10 mouse cellular contexts compared by ENCODE assay signal in the genomic region with DNA sequence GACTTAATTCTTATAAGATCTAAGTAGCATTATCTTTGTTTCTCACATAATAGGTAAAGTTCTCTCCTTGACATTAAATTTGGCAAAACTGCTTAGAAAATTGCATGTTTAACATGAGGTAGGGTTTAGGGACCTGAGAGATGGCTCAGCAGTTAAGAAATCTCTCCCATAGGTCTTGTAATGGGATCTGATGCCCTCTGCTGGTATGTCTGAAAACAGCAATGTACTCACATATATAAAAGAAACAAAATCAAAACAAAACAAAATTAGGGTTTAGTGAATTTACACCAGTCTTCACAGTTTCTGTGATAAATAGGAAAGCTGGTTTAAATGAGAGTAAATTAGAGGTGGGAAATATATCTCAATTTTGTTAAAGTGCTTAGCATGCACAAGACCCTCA. TPM values are rescaled to one million over a fixed set of nuclear protein-coding genes. Genes with fewer than 3 reads are reported as not detected.
DNase-seq lines count a peak whose midpoint lies in the region; ATAC-seq and TF ChIP-seq lines count a peak whose summit lies in the region.
"Had no signal": no experiment of that assay in that cellular context is flagged by ENCODE, and none has a peak within 500 bp of the region (broad histone marks: within the 10 kb centered on the region; RNA-seq: fewer than 3 reads in every experiment).

No protein-coding gene starts in this region.

- no peak for ATAC-seq in hindbrain, embryonic 14.5 days (ENCODE audit: low FRiP score)
- ATAC-seq in hindbrain, embryonic 16.5 days: no peak
- ATAC-seq in lung, embryonic 14.5 days (ENCODE audit: insufficient read depth): no peak
- no peak for ATAC-seq in neural tube, embryonic 15.5 days (ENCODE audit: low FRiP score)

- DNase-seq in hindbrain, embryonic 14.5 days (ENCODE audit: low spot score): peak; percentile 70
- peak; percentile 26 for DNase-seq in urinary bladder, postnatal 25 days (ENCODE audit: low spot score)
- DNase-seq in urinary bladder, postnatal 10 days (ENCODE audit: low spot score): no peak
- peak; percentile 67 to 73 for DNase-seq in cerebellum, postnatal 14 days
- peak; percentile 86 for DNase-seq in lung, embryonic 14.5 days
- DNase-seq in testis, postnatal 10 days (ENCODE audit: low spot score): no peak

- peak; percentile 71 for TF ChIP-seq CTCF in lung, embryonic 14.5 days (IDR thresholded peaks at IDR 0.05; ENCODE audit: low read depth)

- H3K27ac ChIP-seq in hindbrain, embryonic 14.5 days: no peak overlapping the region
- H3K27ac ChIP-seq in hindbrain, embryonic 16.5 days (ENCODE audit: low read depth, low read length): no peak overlapping the region
- no peak overlapping the region for H3K27ac ChIP-seq in lung, embryonic 14.5 days (ENCODE audit: low read depth)
- no peak overlapping the region for H3K27ac ChIP-seq in neural tube, embryonic 15.5 days (replicated peaks)
- H3K27ac ChIP-seq: limb, embryonic 15.5 days had no signal

- H3K4me1 ChIP-seq in hindbrain, embryonic 14.5 days (replicated peaks; ENCODE audit: control insufficient read depth, insufficient read depth, low read length): peaks cover 4% of the 10 kb centered on the region; the same call in 1 of the 2 replicates
- H3K4me1 ChIP-seq in hindbrain, embryonic 16.5 days (ENCODE audit: control insufficient read depth, insufficient read depth, low read depth, low read length): peaks cover 8% of the 10 kb centered on the region
- H3K4me1 ChIP-seq in lung, embryonic 14.5 days (ENCODE audit: insufficient read depth): peaks cover 6% of the 10 kb centered on the region
- H3K4me1 ChIP-seq in neural tube, embryonic 15.5 days: peaks cover 25% of the 10 kb centered on the region

- H3K36me3 ChIP-seq in hindbrain, embryonic 14.5 days (replicated peaks; ENCODE audit: control insufficient read depth, insufficient read depth): peaks cover 68% of the 10 kb centered on the region
- peaks cover 33% of the 10 kb centered on the region for H3K36me3 ChIP-seq in hindbrain, embryonic 16.5 days (ENCODE audit: control insufficient read depth, insufficient read depth, low read length)
- H3K36me3 ChIP-seq in lung, embryonic 14.5 days (ENCODE audit: insufficient read depth): peaks cover 52% of the 10 kb centered on the region
- peaks cover 50% of the 10 kb centered on the region for H3K36me3 ChIP-seq in neural tube, embryonic 15.5 days

- no peak overlapping the region for H3K4me2 ChIP-seq in hindbrain, embryonic 14.5 days (replicated peaks)
- no peak overlapping the region for H3K4me2 ChIP-seq in hindbrain, embryonic 16.5 days (ENCODE audit: low read length)
- no peak overlapping the region for H3K4me2 ChIP-seq in lung, embryonic 14.5 days
- H3K4me2 ChIP-seq in neural tube, embryonic 15.5 days: no peak overlapping the region
- H3K4me2 ChIP-seq: limb, embryonic 15.5 days had no signal

- H3K4me3 ChIP-seq in hindbrain, embryonic 14.5 days (replicated peaks; ENCODE audit: low read length): no peak overlapping the region
- H3K4me3 ChIP-seq in hindbrain, embryonic 16.5 days (ENCODE audit: low read length): no peak overlapping the region
- no peak overlapping the region for H3K4me3 ChIP-seq in lung, embryonic 14.5 days (ENCODE audit: low read depth, low read length)
- H3K4me3 ChIP-seq in neural tube, embryonic 15.5 days (replicated peaks): no peak overlapping the region
- H3K4me3 ChIP-seq: erythroblast, embryonic 14.5 days; limb, embryonic 15.5 days had no signal

- no peak overlapping the region for H3K9ac ChIP-seq in hindbrain, embryonic 14.5 days
- no peak overlapping the region for H3K9ac ChIP-seq in hindbrain, embryonic 16.5 days (ENCODE audit: low read depth, low read length)
- no peak overlapping the region for H3K9ac ChIP-seq in lung, embryonic 14.5 days
- no peak overlapping the region for H3K9ac ChIP-seq in neural tube, embryonic 15.5 days (replicated peaks)
- H3K9ac ChIP-seq: limb, embryonic 15.5 days had no signal

- no peaks in the 10 kb centered on the region for H3K9me3 ChIP-seq in hindbrain, embryonic 14.5 days (ENCODE audit: control insufficient read depth, low read length)
- no peaks in the 10 kb centered on the region for H3K9me3 ChIP-seq in hindbrain, embryonic 16.5 days (ENCODE audit: control insufficient read depth, low read length)
- H3K9me3 ChIP-seq in lung, embryonic 14.5 days (ENCODE audit: low read depth, low read length): no peaks in the 10 kb centered on the region
- no peaks in the 10 kb centered on the region for H3K9me3 ChIP-seq in neural tube, embryonic 15.5 days (replicated peaks)
- H3K9me3 ChIP-seq: limb, embryonic 15.5 days had no signal

- H3K27me3 ChIP-seq in hindbrain, embryonic 14.5 days (ENCODE audit: control insufficient read depth, insufficient read depth, low read length): no peaks in the 10 kb centered on the region
- H3K27me3 ChIP-seq in hindbrain, embryonic 16.5 days (replicated peaks; ENCODE audit: control insufficient read depth, insufficient read depth, low read length): no peaks in the 10 kb centered on the region
- H3K27me3 ChIP-seq in lung, embryonic 14.5 days (ENCODE audit: insufficient read depth, low read length): no peaks in the 10 kb centered on the region
- no peaks in the 10 kb centered on the region for H3K27me3 ChIP-seq in neural tube, embryonic 15.5 days (replicated peaks)
- H3K27me3 ChIP-seq: limb, embryonic 15.5 days had no signal

RNA-seq across cellular contexts. Expression of a gene that starts 11.9 kb away (rescaled TPM):
- 344 and 368 TPM in 2 replicates for polyA plus RNA-seq in hindbrain, embryonic 14.5 days (2014; fragmentation: Nextera tagmentation; extraction: Ambion mirVana)
- 234 and 268 TPM in 2 replicates for polyA plus RNA-seq in hindbrain, embryonic 16.5 days (2015; fragmentation: Nextera tagmentation; extraction: Ambion mirVana)
- 149 and 154 TPM in 2 replicates for polyA plus RNA-seq in lung, embryonic 14.5 days (2014; fragmentation: Nextera tagmentation; extraction: Ambion mirVana)
- polyA plus RNA-seq in neural tube, embryonic 15.5 days (2015; fragmentation: Nextera tagmentation; extraction: Ambion mirVana): 186 and 213 TPM in 2 replicates

RNA-seq across cellular contexts. Expression of a gene that starts 42.1 kb away (rescaled TPM):
- 53.5 and 53.7 TPM in 2 replicates for polyA plus RNA-seq in hindbrain, embryonic 14.5 days (2014; fragmentation: Nextera tagmentation; extraction: Ambion mirVana)
- polyA plus RNA-seq in hindbrain, embryonic 16.5 days (2015; fragmentation: Nextera tagmentation; extraction: Ambion mirVana): 59.6 and 66.0 TPM in 2 replicates
- polyA plus RNA-seq in lung, embryonic 14.5 days (2014; fragmentation: Nextera tagmentation; extraction: Ambion mirVana): 59.0 and 64.0 TPM in 2 replicates
- polyA plus RNA-seq in neural tube, embryonic 15.5 days (2015; fragmentation: Nextera tagmentation; extraction: Ambion mirVana): 64.8 and 66.1 TPM in 2 replicates

Comparison
In these comparisons a context has a peak if more than half of its experiments do, and no peak if none do; other contexts are left out.
1. DNase-seq: peak in hindbrain, embryonic 14.5 days (single experiment), urinary bladder, postnatal 25 days (single experiment), cerebellum, postnatal 14 days (2 of 2) and lung, embryonic 14.5 days (single experiment); none in urinary bladder, postnatal 10 days (single experiment) and testis, postnatal 10 days (single experiment).